ENCODE assay signal across 8 mouse cellular contexts in the genomic region with DNA sequence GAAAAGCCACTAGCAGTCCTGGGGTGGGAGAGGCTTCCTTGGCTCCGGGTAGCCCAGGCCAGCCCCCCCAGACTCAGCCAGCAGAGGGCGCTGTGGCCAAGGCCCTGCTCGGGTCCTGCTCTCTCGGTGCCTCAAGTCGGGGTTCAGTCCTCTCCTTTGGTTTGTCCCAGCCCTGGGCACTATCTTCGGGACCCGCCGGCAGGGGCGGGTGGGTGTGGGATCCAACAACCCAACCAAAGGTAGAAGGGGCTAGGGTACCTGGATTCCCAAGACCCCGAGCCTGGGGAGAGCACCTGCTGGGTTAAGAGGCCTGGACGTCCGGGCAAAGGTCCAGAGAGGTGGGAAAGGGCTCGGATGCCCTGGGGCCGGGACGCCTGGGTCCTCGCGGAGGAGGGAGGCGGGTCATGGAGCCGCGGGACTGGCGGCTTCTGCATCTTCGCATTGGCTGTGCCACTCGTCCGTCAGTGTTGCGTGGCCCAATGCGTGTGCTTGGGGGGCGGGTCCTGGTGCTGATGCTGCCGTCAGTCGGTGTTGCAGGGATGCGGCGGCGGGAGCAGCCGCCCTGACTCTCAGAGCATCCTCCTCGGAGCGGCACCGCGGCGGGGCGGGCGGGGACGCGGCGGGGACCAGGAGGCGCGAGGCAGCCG. TPM values are rescaled to one million over a fixed set of nuclear protein-coding genes. Genes with fewer than 3 reads are reported as not detected.
DNase-seq lines count a peak whose midpoint lies in the region; ATAC-seq and TF ChIP-seq lines count a peak whose summit lies in the region.

TSS of gene Nrxn2 (plus strand) at position 499 of the 647 bp plus-strand sequence.

- peak within 1 kb of the TSS; percentile 73 for H3K9ac ChIP-seq in CH12.LX (ENCODE audit: insufficient read depth, low read depth)
- H3K9ac ChIP-seq in heart, embryonic 15.5 days, result no peak within 1 kb of the TSS
- no peak within 1 kb of the TSS for H3K9ac ChIP-seq in liver, embryonic 13.5 days
- no peak within 1 kb of the TSS for H3K9ac ChIP-seq in stomach, embryonic 15.5 days

- peaks cover 0 to 4% of the 10 kb centered on the region in 2 experiments for H3K36me3 ChIP-seq in CH12.LX (replicated peaks in 1 of 2; ENCODE audit: control insufficient read depth in 1 of 2, insufficient read depth in 1 of 2, low read length in 1 of 2)
- no peaks in the 10 kb centered on the region for H3K36me3 ChIP-seq in forebrain, embryonic 10.5 days (replicated peaks)
- no peaks in the 10 kb centered on the region for H3K36me3 ChIP-seq in heart, embryonic 15.5 days
- H3K36me3 ChIP-seq in liver, embryonic 13.5 days, result no peaks in the 10 kb centered on the region
- H3K36me3 ChIP-seq in stomach, embryonic 15.5 days, result no peaks in the 10 kb centered on the region

- TF ChIP-seq POLR2A in CH12.LX (IDR thresholded peaks at IDR 0.05; ENCODE audit: low read depth, low read length), result peak; percentile 24; the same call in 1 of the 2 replicates

- peak within 1 kb of the TSS; percentile 92 for H3K4me2 ChIP-seq in CH12.LX (ENCODE audit: insufficient read depth, low read depth, poor library complexity, severe bottlenecking)
- peak within 1 kb of the TSS; percentile 88 for H3K4me2 ChIP-seq in heart, embryonic 15.5 days
- H3K4me2 ChIP-seq in liver, embryonic 13.5 days, result peak within 1 kb of the TSS; percentile 74
- peak within 1 kb of the TSS; percentile 94 for H3K4me2 ChIP-seq in stomach, embryonic 15.5 days

- H3K4me3 ChIP-seq in CH12.LX (replicated peaks in 1 of 3; ENCODE audit: low read depth in 2 of 3, low read length in 2 of 3, poor library complexity in 1 of 3), result peak within 1 kb of the TSS in 2 of 3 experiments; percentile 44 to 46
- H3K4me3 ChIP-seq in forebrain, embryonic 10.5 days, result peak within 1 kb of the TSS; percentile 68
- peak within 1 kb of the TSS; percentile 53 for H3K4me3 ChIP-seq in heart, embryonic 15.5 days
- peak within 1 kb of the TSS; percentile 53 for H3K4me3 ChIP-seq in liver, embryonic 13.5 days (replicated peaks)
- peak within 1 kb of the TSS; percentile 46 for H3K4me3 ChIP-seq in stomach, embryonic 15.5 days (replicated peaks)

- under 1% methylated on average over 46 of the region's 46 CpGs for WGBS in forebrain, embryonic 10.5 days
- WGBS in heart, embryonic 15.5 days, result under 1% methylated on average over 46 of the region's 46 CpGs
- 2% methylated on average over 43 of the region's 46 CpGs for whole genome bisulfite sequencing in liver, embryonic 13.5 days (ENCODE audit: insufficient replicate concordance)
- WGBS in stomach, embryonic 15.5 days, result under 1% methylated on average over 33 of the region's 46 CpGs

- H3K27me3 ChIP-seq in CH12.LX (replicated peaks), result peaks cover 45% of the 10 kb centered on the region
- peaks cover 74% of the 10 kb centered on the region for H3K27me3 ChIP-seq in forebrain, embryonic 10.5 days (ENCODE audit: poor library complexity, severe bottlenecking)
- H3K27me3 ChIP-seq in heart, embryonic 15.5 days, result peaks cover 79% of the 10 kb centered on the region
- H3K27me3 ChIP-seq in liver, embryonic 13.5 days, result peaks cover 64% of the 10 kb centered on the region
- peaks cover 52% of the 10 kb centered on the region for H3K27me3 ChIP-seq in stomach, embryonic 15.5 days (replicated peaks)

- in situ Hi-C loops in CH12.LX (cut with MboI; ENCODE audit: low pct_ligation_motif_present, low pct_unique_long_range_greater_than_20kb, low sequenced_read_pairs), result no loop called here

- DNase-seq in CH12.LX (ENCODE audit: extremely low read depth), result peak; percentile 91
- DNase-seq in c-Kit-positive CD71-negative TER-119-negative erythroid progenitor cells, embryonic 14.5 days (ENCODE audit: low read depth), result peak; percentile 65
- peak; percentile 89 for DNase-seq in forebrain, embryonic 10.5 days (ENCODE audit: extremely low spot score, low spot score)
- DNase-seq in kidney, postnatal 25 days, result peak; percentile 84 to 90
- DNase-seq in liver, embryonic 13.5 days, result peak; percentile 60
- DNase-seq in neural tube, embryonic 10.5 days (ENCODE audit: extremely low spot score, low spot score), result peak; percentile 92

- peak; percentile 51 to 75 for TF ChIP-seq CTCF in CH12.LX (conservative IDR thresholded peaks at IDR 0.05 in 1 of 2, IDR thresholded peaks at IDR 0.05 in 1 of 2; ENCODE audit: low read depth in 2 of 2, low read length in 2 of 2)

- peak; percentile 79 for ATAC-seq in heart, embryonic 15.5 days (replicated peaks; ENCODE audit: insufficient number of reproducible peaks, insufficient read depth, low FRiP score, low read depth)
- peak; percentile 78 for ATAC-seq in liver, embryonic 13.5 days (ENCODE audit: low read depth)
- ATAC-seq in stomach, embryonic 15.5 days (ENCODE audit: insufficient read depth, low FRiP score, low read depth), result peak; percentile 87

- peak; percentile 53 for TF ChIP-seq RAD21 in CH12.LX (IDR thresholded peaks at IDR 0.05; ENCODE audit: low read depth, low read length)

- no peaks in the 10 kb centered on the region for H3K79me2 ChIP-seq in CH12.LX (replicated peaks; ENCODE audit: control insufficient read depth, extremely low read depth, insufficient read depth, poor library complexity, severe bottlenecking)

- TF ChIP-seq EP300 in CH12.LX (IDR thresholded peaks at IDR 0.05; ENCODE audit: low read length), result no peak

- H3K9me3 ChIP-seq in CH12.LX (replicated peaks; ENCODE audit: low read length), result no peaks in the 10 kb centered on the region
- no peaks in the 10 kb centered on the region for H3K9me3 ChIP-seq in forebrain, embryonic 10.5 days
- no peaks in the 10 kb centered on the region for H3K9me3 ChIP-seq in heart, embryonic 15.5 days (replicated peaks)
- no peaks in the 10 kb centered on the region for H3K9me3 ChIP-seq in liver, embryonic 13.5 days (replicated peaks)
- no peaks in the 10 kb centered on the region for H3K9me3 ChIP-seq in stomach, embryonic 15.5 days

- dilution Hi-C loops in CH12.LX (cut with MboI; ENCODE audit: extremely low pct_ligation_motif_present, extremely low pct_unique_long_range_greater_than_20kb, low sequenced_read_pairs), result no loop called here

- H3K27ac ChIP-seq in CH12.LX (ENCODE audit: insufficient read depth, low read depth), result no peak within 1 kb of the TSS
- H3K27ac ChIP-seq in forebrain, embryonic 10.5 days, result peak within 1 kb of the TSS; percentile 88
- H3K27ac ChIP-seq in heart, embryonic 15.5 days, result no peak within 1 kb of the TSS
- H3K27ac ChIP-seq in liver, embryonic 13.5 days, result no peak within 1 kb of the TSS
- no peak within 1 kb of the TSS for H3K27ac ChIP-seq in stomach, embryonic 15.5 days

- H3K4me1 ChIP-seq in CH12.LX (ENCODE audit: control insufficient read depth in 1 of 2, insufficient read depth in 2 of 2), result peaks cover 4 to 17% of the 10 kb centered on the region in 2 experiments; a peak in 3 of 4 replicates
- H3K4me1 ChIP-seq in forebrain, embryonic 10.5 days, result peaks cover 68% of the 10 kb centered on the region
- peaks cover 15% of the 10 kb centered on the region for H3K4me1 ChIP-seq in heart, embryonic 15.5 days (replicated peaks)
- H3K4me1 ChIP-seq in liver, embryonic 13.5 days (replicated peaks), result peaks cover 32% of the 10 kb centered on the region
- H3K4me1 ChIP-seq in stomach, embryonic 15.5 days, result peaks cover 17% of the 10 kb centered on the region

TF ChIP-seq in CH12.LX, 34 proteins besides CTCF, POLR2A, EP300 and RAD21 (continues in another document):
- no peak for TF ChIP-seq PAX5 (IDR thresholded peaks at IDR 0.05; ENCODE audit: low read length)
- TF ChIP-seq RCOR1 (conservative IDR thresholded peaks at IDR 0.05; ENCODE audit: low read depth, low read length), result no peak
- TF ChIP-seq HCFC1 (IDR thresholded peaks at IDR 0.05; ENCODE audit: low read depth, low read length), result no peak
- TF ChIP-seq BHLHE40 (IDR thresholded peaks at IDR 0.05; ENCODE audit: low read depth, low read length), result no peak
- TF ChIP-seq CHD2 (IDR thresholded peaks at IDR 0.05; ENCODE audit: low read length), result peak; percentile 66
- no peak for TF ChIP-seq MAX (IDR thresholded peaks at IDR 0.05; ENCODE audit: low read length)
- peak; percentile 61 for TF ChIP-seq SMC3 (IDR thresholded peaks at IDR 0.05; ENCODE audit: low read depth, low read length)
- TF ChIP-seq POLR2AphosphoS2 (IDR thresholded peaks at IDR 0.05; ENCODE audit: low read depth, low read length), result no peak
- TF ChIP-seq IRF4 (IDR thresholded peaks at IDR 0.05; ENCODE audit: low read depth, low read length), result 0 out of 2 replicates have a peak, but pooled peaks have one; percentile 10
- TF ChIP-seq TBP (conservative IDR thresholded peaks at IDR 0.05; ENCODE audit: low read depth, low read length), result no peak
- no peak for TF ChIP-seq USF1 (IDR thresholded peaks at IDR 0.05; ENCODE audit: low read depth, low read length)
- TF ChIP-seq MAZ (IDR thresholded peaks at IDR 0.05; ENCODE audit: low read depth, low read length), result peak; percentile 49; the same call in 1 of the 2 replicates
- TF ChIP-seq MAFK (IDR thresholded peaks at IDR 0.05; ENCODE audit: insufficient replicate concordance, low read length), result no peak
- no peak for TF ChIP-seq ZKSCAN1 (IDR thresholded peaks at IDR 0.05; ENCODE audit: borderline replicate concordance, low read depth, low read length)
- no peak for TF ChIP-seq ZMIZ1 (IDR thresholded peaks at IDR 0.05; ENCODE audit: low read depth, low read length)
- no peak for TF ChIP-seq ZC3H11A (IDR thresholded peaks at IDR 0.05; ENCODE audit: low read depth, low read length)
- TF ChIP-seq ELF1 (IDR thresholded peaks at IDR 0.05; ENCODE audit: low read depth, low read length), result no peak
- TF ChIP-seq UBTF (IDR thresholded peaks at IDR 0.05; ENCODE audit: low read depth, low read length), result no peak
- no peak for TF ChIP-seq SIN3A (IDR thresholded peaks at IDR 0.05; ENCODE audit: low read length)
- TF ChIP-seq ETS1 (conservative IDR thresholded peaks at IDR 0.05; ENCODE audit: low read depth, low read length), result no peak
- no peak for TF ChIP-seq ZNF384 (IDR thresholded peaks at IDR 0.05; ENCODE audit: low read depth, low read length)
- TF ChIP-seq NELFE (IDR thresholded peaks at IDR 0.05; ENCODE audit: low read depth, low read length), result peak; percentile 50; the same call in 1 of the 2 replicates
- TF ChIP-seq NRF1 (IDR thresholded peaks at IDR 0.05; ENCODE audit: low read depth, low read length), result no peak
- no peak for TF ChIP-seq JUN (IDR thresholded peaks at IDR 0.05; ENCODE audit: insufficient read depth, low read depth, low read length)
- TF ChIP-seq GABPA (IDR thresholded peaks at IDR 0.05; ENCODE audit: insufficient replicate concordance, low read depth, low read length), result no peak

RNA-seq across cellular contexts. Expression of gene Nrxn2, which starts in this region (rescaled TPM):
- 0.29 and 0.30 TPM in 2 replicates for total RNA-seq in CH12.LX (2012; rRNA removed)
- total RNA-seq in CH12.LX (2014; rRNA removed), result 0.20 and 0.31 TPM in 2 replicates
- polyA plus RNA-seq in CH12.LX (2012; ENCODE audit: insufficient read length, low read depth), result 0.71 and 1.1 TPM in 2 replicates
- 2.8 and 3.1 TPM in 2 replicates for polyA plus RNA-seq in forebrain, embryonic 10.5 days (2016; fragmentation: Nextera tagmentation; extraction: Ambion mirVana)
- polyA plus RNA-seq in heart, embryonic 15.5 days (2015; fragmentation: Nextera tagmentation; extraction: Ambion mirVana), result 0.47 and 0.60 TPM in 2 replicates
- 0.48 and 0.54 TPM in 2 replicates for polyA plus RNA-seq in liver, embryonic 13.5 days (2015; fragmentation: Nextera tagmentation; extraction: Ambion mirVana)
- 1.4 and 2.7 TPM in 2 replicates for polyA plus RNA-seq in stomach, embryonic 15.5 days (2015; fragmentation: Nextera tagmentation; extraction: Ambion mirVana)

Comparison
In these comparisons a context has a peak if more than half of its experiments do, and no peak if none do; other contexts are left out.
1. Peak in ATAC-seq, H3K4me3 ChIP-seq and H3K4me2 ChIP-seq in heart, embryonic 15.5 days; RNA of the gene not detected or under 1 TPM.
2. Peak in DNase-seq, ATAC-seq, H3K4me3 ChIP-seq and H3K4me2 ChIP-seq in liver, embryonic 13.5 days; RNA of the gene not detected or under 1 TPM.